Mouse (Mus musculus) small intestine, adult 2 months (tissue): ENCODE data around the gene Tmbim7. TPM values are rescaled to one million over a fixed set of nuclear protein-coding genes. Genes with fewer than 3 reads are reported as not detected.
A peak's percentile ranks its signal among the peaks of the same experiment; 100 is the strongest.
"Not testable (repeated sequence)": the region's sequence is repeated elsewhere in the genome, so short reads cannot be mapped to it uniquely, and the experiment has no call there.

Source experiments
- H3K27ac ChIP-seq: fragments of 200-500 bp; 2 replicates; pipeline ENCODE4 v1.5.1; 2012; ENCODE audit warnings: low read depth, low read length, control low read depth, inconsistent platforms; ENCODE audit not compliant: insufficient read depth
- H3K27me3 ChIP-seq: fragments of 200-500 bp; 2 replicates; pipeline ENCODE4 v1.6.1; 2012; ENCODE audit warnings: mild to moderate bottlenecking, moderate library complexity, low read length, inconsistent platforms; ENCODE audit not compliant: control insufficient read depth, insufficient read depth
- H3K36me3 ChIP-seq: fragments of 200-500 bp; 2 replicates; pipeline ENCODE4 v1.6.1; 2012; ENCODE audit warnings: mild to moderate bottlenecking, low read length, control low read depth, inconsistent platforms; ENCODE audit not compliant: control insufficient read depth, insufficient read depth
- H3K4me1 ChIP-seq: fragments of 200-500 bp; 2 replicates; pipeline ENCODE4 v1.6.1; 2012; ENCODE audit warnings: low read length, inconsistent platforms, mixed read lengths; ENCODE audit not compliant: control insufficient read depth, insufficient read depth, insufficient read length
- H3K4me3 ChIP-seq: fragments of 200-500 bp; 2 replicates; pipeline ENCODE4 v1.5.1; 2012; ENCODE audit warnings: low read depth, mild to moderate bottlenecking, control low read depth, inconsistent platforms, low read length, moderate library complexity
- CTCF ChIP-seq: fragments of 200-500 bp; IDR thresholded peaks from 2 replicates; pipeline ENCODE4 v1.5.1; 2012; ENCODE audit warnings: low read depth, mild to moderate bottlenecking, control low read depth, inconsistent platforms, low read length, moderate library complexity, mixed read lengths; ENCODE audit not compliant: insufficient replicate concordance, insufficient read length; ENCODE audit errors: extremely low read depth
- POLR2A ChIP-seq: fragments of 200-500 bp; IDR thresholded peaks from 2 replicates; pipeline ENCODE4 v1.6.1; 2012; ENCODE audit warnings: low read depth, mild to moderate bottlenecking, control low read depth, inconsistent platforms, low read length, moderate library complexity
- WGBS: fragments of 180-500 bp; shearing (Covaris S2); methylation state at CpG from one replicate; pipeline ENCODE4 v1.1.7; 2018; 5-methylcytosine and 5-hydroxymethylcytosine counted together
- polyA plus RNA-seq: library from polyadenylated mRNA; depleted of rRNA; stranded (reverse); fragments of >200 nt; gene quantifications from 2 replicates; pipeline ENCODE4 v1.2.3, GENCODE M21; 2012

The Tmbim7 gene
- polyA plus RNA-seq, 1 experiment, result not detected

DNA sequence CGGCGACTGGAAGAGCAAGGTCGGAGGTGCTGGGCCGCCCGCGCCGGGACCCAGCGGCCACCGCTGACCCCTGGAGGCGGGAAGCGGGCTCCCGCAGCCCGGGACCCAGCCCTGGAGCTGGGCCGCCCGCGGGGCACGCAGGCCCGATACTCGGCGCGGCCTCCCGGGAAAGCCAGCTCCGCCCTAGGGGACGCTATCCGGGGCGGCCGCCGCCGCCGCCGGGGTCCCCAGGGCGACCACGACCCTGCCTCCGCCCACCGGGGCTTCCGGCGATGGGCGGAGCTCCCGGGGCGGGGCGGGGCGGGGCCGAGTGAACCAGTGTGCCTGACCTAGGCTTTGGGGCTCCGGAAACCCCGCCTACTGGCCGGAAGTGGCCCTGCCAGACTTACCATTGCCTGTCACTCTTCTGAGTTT, 3.3 kb upstream of the Tmbim7 start:
- no peaks in the 10 kb centered on the region for H3K27me3 ChIP-seq
- peaks cover 17% of the 10 kb centered on the region for H3K36me3 ChIP-seq
- peak overlapping the region; percentile 98 for H3K4me3 ChIP-seq
- H3K4me1 ChIP-seq, result no peaks in the 10 kb centered on the region
- WGBS, result 1% methylated on average over 42 of the region's 46 CpGs
- peak overlapping the region; percentile 66 for H3K27ac ChIP-seq
- TF ChIP-seq POLR2A (peak; percentile 46), CTCF (no peak)

DNA sequence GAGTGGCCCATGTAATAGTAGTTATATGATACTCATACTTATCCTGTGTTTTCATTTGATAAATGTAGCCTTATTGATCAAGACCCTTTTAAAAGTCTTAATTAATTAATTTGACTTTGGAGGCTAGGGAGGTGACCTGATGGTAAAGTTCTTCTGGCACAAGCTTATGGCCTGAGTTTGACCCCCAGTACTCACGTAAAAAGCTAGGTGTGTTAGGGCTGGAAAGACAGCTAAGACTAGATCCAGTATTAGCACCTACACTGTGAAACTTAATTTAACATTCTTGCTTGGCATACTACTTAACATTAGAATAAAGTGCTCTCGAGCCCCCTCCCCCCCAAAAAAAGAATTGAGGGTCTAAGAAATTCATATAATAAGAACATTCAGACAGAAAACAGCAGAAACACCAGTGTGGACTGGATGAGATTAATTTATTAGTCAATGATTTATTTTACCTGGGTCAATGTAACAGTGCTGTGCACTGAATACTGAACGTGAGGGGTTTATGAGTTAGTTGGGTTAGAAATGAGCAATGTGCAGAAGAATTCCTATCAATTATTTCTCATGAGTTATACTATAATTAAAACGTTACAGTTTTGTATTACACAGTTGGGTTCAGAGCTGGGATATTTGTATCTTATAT, 2.7 kb upstream of the Tmbim7 start:
- 31% methylated on average over 4 of the region's 4 CpGs for WGBS
- no peak for TF ChIP-seq CTCF
- H3K4me3 ChIP-seq, result no peak overlapping the region
- no peaks in the 10 kb centered on the region for H3K27me3 ChIP-seq
- peaks cover 13% of the 10 kb centered on the region for H3K36me3 ChIP-seq
- no peak overlapping the region for H3K27ac ChIP-seq
- no peaks in the 10 kb centered on the region for H3K4me1 ChIP-seq

DNA sequence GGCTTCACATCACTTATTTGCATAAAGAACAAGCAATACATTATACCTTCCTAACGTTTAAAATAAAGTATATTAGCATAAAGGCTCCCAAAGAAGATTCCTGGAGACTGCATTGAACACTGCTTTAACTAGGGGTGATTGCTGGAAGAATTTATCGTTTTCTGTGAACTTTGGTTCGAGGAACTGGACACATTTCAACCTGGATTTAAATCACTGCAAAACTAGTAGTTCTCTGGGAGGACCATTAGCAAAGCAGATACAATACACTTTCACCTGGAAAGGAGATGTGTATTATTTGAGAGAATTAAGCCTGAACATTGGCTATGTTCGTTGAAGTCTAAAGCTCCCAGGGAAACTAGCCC, 2.2 kb upstream of the Tmbim7 start:
- no peaks in the 10 kb centered on the region for H3K4me1 ChIP-seq
- H3K27me3 ChIP-seq, result no peaks in the 10 kb centered on the region
- 68% methylated on average over 4 of the region's 4 CpGs for WGBS
- no peak overlapping the region for H3K4me3 ChIP-seq
- peaks cover 10% of the 10 kb centered on the region; the same call in 1 of the 2 replicates for H3K36me3 ChIP-seq
- TF ChIP-seq POLR2A (no peak), CTCF (no peak)
- H3K27ac ChIP-seq, result no peak overlapping the region

DNA sequence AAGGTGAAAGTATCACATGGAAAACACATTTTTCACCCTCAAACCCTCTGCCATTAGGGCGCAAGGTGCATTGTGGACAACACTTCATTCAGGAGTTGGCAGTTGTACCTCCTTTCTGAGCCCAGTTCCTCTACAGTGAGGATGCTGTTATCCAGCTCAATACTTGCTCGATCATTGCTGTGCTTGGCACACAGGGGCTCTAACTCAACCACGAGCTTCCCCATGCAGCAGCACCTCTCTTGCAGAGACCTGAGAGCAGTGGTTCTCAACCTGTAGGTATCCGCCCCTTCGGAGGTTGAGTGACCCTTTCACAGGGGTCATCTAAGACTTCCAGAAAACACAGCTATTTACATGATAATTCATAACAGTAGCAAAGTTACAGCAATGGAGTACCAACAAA, 640 bp downstream of the Tmbim7 start:
- no peak for TF ChIP-seq CTCF
- TF ChIP-seq POLR2A, result no peak
- Histone ChIP-seq H3K4me3 (no peak overlapping the region), H3K4me1 (no peaks in the 10 kb centered on the region), H3K27ac (no peak overlapping the region), H3K36me3 (no peaks in the 10 kb centered on the region), H3K27me3 (no peaks in the 10 kb centered on the region)
- WGBS, result 83% methylated on average over 5 of the region's 5 CpGs

DNA sequence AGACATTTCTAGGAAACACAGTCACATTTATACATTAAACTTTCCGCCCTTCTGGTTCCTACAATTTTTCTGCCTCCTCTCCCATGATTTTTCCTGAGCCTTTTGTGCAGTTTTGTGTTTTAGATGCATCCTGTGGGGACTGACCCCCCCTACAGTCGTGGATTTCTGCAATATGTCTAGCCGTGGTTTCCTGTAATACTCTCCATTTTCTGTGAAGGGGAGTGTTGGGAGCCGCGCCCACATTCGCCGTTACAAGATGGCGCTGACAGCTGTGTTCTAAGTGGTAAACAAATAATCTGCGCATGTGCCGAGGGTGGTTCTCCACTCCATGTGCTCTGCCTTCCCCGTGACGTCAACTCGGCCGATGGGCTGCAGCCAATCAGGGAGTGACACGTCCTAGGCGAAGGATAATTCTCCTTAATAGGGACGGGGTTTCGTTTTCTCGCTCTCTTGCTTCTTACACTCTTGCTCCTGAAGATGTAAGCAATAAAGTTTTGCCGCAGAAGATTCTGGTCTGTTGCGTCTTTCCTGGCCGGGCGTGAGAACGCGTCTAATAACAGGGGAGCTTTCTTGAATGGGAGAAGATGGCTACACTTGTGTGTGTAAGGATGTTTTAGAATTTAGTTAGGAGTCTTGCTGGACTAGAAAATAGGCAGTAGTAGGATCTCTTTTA, 2.1 kb downstream of the Tmbim7 start:
- WGBS, result 90% methylated on average over 17 of the region's 25 CpGs
- H3K36me3 ChIP-seq, H3K27ac ChIP-seq, H3K27me3 ChIP-seq, H3K4me1 ChIP-seq, H3K4me3 ChIP-seq: not testable (repeated sequence)

DNA sequence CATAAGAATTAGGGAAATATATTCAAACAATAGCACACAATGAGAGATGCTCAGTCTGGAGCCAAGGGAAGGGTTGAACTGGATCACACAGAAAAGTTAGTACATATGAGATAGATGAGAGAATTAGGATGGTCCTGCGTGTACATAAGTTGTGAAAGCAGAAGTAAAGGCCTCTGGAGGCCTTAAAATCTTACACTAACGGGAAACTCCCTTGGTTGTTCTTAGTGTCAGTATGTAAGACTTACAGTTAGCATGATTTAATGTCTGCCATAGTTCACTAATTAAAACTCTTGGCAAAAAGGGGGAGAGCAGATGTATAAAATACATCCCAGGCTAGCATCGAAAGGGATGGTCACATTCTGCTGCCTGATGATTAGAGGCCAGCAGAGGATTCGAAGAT, 2.8 kb downstream of the Tmbim7 start:
- H3K4me3 ChIP-seq, result no peak overlapping the region
- no peaks in the 10 kb centered on the region for H3K27me3 ChIP-seq
- no peak overlapping the region for H3K27ac ChIP-seq
- TF ChIP-seq POLR2A (no peak), CTCF (no peak)
- no peaks in the 10 kb centered on the region for H3K4me1 ChIP-seq
- no peaks in the 10 kb centered on the region for H3K36me3 ChIP-seq
- 85% methylated on average over 4 of the region's 4 CpGs for WGBS

DNA sequence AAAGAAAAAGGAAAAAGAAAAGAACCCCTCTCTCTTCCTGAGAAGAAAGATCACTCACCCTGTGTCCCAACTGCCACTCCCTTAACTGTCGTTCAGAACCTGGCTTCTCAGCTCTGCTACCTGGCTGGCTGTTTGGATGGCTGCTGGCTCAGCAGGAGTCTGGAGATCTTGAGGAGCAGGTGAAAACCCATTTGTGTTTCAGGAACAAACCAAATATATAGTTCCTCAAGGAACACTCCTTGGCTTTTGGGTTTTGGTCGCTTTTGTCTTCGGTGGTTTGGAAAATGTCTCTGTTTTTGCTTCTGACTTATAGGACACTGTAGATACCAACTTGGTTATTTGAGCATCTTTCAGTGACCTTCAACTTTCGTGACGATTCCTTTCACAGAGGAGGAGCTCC, 6.1 kb downstream of the Tmbim7 start, which contains the start of gene Gatad1:
Gene Gatad1 (minus strand): TSS at position 101 of the 400 bp plus-strand sequence.
- Histone ChIP-seq H3K27ac (no peak within 1 kb of the TSS), H3K27me3 (no peaks in the 10 kb centered on the region), H3K4me3 (no peak within 1 kb of the TSS), H3K4me1 (no peaks in the 10 kb centered on the region), H3K36me3 (no peaks in the 10 kb centered on the region)
- 72% methylated on average over 5 of the region's 5 CpGs for WGBS
- TF ChIP-seq CTCF, result no peak
- no peak for TF ChIP-seq POLR2A
